Mouse (Mus musculus): Measurements from ENCODE around the gene Ces2h.
A peak's percentile ranks its signal among the peaks of the same experiment; 100 is the strongest.
"Not testable (repeated sequence)": the region's sequence is repeated elsewhere in the genome, so short reads cannot be mapped to it uniquely, and the experiment has no call there.

Ces2h gene

DNA sequence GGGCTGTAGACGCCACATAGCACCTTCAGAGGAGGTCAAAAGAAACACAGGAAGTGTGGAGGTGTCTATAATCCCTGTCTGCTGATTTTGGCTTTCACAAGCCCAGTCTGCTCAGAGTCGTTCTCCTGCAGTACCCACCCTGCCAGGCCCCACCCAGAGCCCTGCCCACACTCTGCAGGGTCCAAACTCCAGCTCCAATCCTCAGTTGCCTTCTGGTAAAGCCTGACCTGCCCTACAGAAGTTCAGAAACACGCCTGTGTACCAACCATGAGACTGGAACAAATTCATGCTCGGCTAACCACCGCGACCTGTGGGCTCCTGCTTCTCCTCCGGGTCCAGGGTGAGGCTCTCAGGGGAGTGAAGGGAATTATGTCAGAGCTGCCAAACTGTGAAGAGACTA is at the start of gene Ces2h:
Gene Ces2h (plus strand): TSS at position 268 of the 400 bp plus-strand sequence.
- DNase-seq (ENCODE audit: low spot score in 2 of 2): no peak

DNA sequence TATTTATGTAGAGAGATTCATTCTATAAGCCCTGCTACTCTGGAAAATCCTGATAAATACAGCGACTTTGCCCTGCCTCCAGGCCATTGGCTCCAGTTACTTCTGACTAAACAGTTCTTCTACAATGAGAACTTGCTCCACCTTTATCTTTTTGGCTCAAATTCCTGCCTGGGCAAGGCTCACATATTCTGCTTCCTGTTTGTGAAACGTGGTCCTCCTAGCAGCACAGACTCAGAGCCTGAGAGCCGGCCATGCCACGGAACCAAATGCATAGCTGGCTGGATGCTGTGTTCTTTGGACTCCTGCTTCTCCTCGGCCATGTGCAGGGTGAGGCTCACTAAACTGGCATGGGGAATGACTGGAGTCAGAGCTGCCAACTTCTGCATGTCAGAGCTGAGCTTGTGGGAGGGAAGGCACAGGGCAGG is 39.1 kb upstream of the Ces2h start, which contains the start of gene Ces2g:
Gene Ces2g (plus strand): TSS at position 182 of the 425 bp plus-strand sequence.
- DNase-seq (ENCODE audit: low spot score in 2 of 2): no peak

DNA sequence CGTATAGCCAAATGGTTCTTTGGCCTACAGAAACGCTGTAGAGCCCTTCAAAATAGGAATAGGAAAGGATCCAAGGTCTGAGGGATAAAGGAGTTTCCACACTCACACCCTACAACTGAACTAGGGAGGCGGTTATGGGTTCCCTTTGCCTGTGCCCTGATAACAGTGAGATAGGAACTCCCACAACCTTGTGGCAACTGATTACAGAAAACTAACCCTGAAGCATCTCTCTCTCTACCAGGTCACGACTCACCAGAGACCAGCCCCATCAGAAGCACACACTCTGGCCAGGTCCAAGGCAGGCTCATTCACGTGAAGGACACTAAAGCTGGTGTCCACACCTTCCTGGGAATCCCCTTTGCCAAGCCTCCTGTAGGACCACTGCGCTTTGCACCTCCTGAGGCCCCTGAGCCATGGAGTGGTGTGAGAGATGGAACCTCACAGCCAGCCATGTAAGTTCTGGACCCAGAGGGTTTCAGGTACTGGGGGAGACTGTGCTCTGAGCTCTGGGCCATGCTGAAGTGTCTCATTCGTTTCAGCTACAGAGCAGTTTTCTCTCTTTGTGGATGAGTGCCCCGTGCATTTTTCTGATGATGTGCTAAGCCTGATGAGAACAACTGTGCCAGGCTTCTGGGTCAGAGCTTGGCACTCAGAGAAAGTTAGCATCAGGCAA is 38.3 kb upstream of the Ces2h start:
- DNase-seq (ENCODE audit: low spot score in 2 of 2): no peak

DNA sequence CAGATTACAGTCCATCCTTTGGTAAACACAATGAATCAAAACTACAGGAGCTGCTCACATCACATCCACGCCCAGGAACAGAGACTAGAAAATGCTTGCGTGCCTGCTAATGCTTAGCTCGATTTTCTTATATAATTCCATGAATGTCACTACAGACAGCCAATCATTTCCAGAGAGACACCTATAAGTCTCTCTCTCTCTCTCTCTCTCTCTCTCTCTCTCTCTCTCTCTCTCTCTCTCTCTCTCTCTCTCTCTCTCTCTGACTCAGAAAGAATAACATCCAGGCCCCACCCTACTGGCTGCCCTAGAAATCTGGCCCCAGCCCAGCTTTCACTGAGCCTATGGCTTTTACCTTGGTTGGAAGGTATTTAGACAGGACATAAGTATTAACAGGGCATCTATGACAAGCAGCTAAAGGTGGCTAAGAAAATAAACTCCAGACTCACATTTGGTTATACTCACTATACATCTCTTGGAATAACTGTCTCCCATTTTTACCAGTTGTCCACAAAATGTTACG is 37.2 kb upstream of the Ces2h start:
- no peak for DNase-seq (ENCODE audit: low spot score in 2 of 2)

DNA sequence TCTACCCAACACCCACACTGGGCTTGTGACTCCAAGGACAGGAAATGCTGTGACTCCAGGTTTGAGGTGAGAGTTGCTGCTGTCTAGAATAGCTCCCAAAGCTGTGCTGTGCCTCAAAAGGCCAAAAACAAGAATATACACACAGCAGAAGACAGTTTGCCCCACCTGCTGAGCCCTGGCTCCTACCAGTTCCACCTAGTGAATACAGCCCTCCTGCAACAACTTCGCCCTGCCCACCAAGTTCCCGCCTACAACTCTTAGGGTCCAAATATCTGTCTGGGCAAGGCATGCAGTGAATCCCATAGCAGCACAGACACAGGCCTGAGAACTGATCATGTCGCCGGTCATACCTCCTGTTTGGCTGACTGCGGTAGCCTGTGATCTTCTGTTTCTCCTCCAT is 16.5 kb upstream of the Ces2h start:
- DNase-seq (ENCODE audit: low spot score in 2 of 2): no peak

DNA sequence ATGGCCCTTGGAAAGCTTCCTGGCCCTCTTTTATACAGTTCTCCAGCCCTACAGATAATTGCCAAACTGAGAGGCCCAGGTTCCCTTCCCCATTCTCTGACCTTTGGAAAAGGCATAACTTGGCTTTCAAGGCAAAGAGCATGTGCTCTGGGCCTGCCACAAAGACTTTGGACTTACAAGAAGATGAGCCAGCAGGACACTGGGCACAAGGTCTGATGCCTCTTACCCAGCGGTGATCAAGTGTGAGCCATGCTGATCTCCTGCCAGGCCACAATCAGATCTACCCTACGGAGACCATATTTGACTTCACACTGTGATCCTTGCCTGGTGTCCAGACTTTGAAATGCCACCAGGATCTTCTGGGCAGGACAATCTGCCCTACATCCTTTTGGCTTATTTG is 15.7 kb upstream of the Ces2h start:
- DNase-seq (ENCODE audit: low spot score in 2 of 2): no peak

DNA sequence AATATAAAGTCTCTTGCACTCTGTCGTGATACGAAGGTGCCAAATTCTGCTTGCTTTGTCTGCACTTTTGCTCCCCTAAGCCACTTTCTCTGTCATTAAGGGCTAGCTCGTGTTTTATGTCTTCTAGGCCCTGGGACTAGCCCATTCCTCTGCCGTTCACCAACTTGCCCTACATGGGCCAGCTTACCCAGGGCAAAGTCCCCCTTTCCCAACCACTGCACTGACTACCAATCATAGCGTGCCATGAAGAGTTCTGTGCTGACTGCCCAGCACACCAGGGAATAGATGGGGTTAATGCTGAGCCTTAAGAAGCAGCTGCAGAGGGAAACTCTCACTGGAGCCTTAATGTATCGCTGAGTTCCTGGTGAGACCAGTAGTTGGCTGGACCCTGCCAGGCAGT is 2.5 kb upstream of the Ces2h start:
- DNase-seq (ENCODE audit: low spot score in 2 of 2): no peak

DNA sequence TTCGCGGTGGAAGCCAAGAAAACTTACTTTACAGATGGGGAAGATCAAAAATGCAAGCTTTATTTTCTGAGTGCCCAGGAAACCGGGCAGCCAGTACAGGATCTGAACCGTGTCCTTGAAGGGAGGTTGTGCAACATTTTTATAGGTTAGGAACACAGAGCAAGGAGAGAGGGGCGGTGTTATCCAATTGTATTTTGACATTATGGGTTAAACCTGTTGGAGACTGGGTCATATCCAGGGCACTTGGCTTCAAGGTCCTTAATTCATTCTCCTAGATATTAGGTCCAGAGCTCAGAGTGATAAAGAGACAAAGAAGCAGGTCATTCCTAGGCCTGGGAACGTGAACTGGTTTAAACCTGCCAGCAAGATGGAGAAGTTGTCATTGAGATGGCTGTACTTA is 1.5 kb upstream of the Ces2h start:
- no peak for DNase-seq (ENCODE audit: low spot score in 2 of 2)

DNA sequence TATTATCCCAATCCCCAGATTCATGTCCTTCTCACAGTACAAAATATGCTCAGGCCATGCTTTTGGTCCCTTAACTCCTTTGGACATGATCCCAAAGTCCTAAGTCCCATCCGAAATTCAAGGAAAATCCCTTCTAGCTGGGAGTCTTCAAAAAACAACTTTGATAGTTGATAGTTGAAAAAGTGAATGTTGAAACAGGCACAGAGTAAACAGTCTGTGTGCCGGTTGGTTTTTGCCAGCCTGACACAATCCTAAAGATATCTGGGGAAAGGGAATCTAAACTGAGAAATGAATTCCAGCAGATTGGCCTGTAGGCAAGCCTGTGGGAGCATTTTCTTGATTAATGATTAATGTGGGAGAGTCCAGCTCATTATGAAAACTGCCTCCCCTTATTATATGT is 9.3 kb downstream of the Ces2h start:
- no peak for DNase-seq (ENCODE audit: low spot score in 2 of 2)

DNA sequence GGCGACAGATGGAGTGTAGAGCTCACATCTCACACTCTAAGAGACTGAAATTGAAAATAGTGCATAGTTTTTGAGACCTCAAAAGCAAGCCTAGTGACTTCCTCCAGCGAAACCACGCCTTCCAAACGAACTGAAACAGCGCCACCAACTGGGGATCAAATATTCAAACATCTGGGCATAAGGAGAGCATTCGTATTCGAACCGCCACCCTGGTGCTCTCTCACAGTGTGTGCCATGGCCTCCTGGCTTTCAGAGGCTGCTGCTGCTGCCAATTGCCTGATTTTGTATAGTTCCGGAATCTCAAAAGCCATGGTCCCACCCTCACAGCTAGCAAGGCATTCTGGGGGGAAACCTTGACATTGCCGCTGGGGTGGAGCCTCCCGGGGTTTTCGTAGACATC is 10.5 kb downstream of the Ces2h start:
- no peak for DNase-seq (ENCODE audit: low spot score in 2 of 2)

DNA sequence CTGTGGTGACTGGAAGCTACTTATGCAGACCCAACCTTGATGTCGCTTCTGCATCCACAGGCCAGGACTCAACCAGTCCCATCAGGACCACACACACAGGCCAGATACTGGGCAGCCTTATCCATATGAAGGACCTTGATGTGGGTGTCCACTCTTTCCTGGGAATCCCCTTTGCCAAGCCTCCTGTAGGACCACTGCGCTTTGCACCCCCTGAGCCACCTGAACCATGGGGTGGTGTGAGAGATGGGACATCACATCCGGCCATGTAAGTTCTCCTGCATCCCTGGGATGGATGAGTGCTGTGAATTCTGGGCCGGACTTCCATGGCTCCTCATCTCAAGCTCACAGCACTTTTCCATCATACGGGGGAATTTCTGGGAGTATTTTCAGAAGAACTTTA is 13.7 kb downstream of the Ces2h start:
- no peak for DNase-seq (ENCODE audit: low spot score in 2 of 2)

DNA sequence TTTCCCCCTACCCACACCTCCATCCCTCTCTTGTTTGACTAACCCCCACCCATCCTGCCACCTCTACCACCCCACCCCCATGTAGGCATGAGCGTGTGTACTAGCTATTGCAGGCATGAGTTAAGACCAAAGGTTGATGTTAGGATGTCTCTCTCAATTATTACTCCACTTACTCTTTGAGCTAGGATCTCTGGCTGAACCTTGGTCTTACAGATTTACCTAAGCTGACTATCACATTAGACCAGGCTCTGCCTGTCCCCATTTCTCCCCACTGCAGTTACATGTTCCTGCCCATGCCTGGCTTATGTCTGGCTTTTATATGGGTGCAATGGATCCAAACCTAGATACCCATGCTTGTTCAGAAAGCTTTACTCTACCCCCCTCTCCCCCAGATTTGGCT is 21.3 kb downstream of the Ces2h start:
- DNase-seq (ENCODE audit: low spot score in 2 of 2): no peak

DNA sequence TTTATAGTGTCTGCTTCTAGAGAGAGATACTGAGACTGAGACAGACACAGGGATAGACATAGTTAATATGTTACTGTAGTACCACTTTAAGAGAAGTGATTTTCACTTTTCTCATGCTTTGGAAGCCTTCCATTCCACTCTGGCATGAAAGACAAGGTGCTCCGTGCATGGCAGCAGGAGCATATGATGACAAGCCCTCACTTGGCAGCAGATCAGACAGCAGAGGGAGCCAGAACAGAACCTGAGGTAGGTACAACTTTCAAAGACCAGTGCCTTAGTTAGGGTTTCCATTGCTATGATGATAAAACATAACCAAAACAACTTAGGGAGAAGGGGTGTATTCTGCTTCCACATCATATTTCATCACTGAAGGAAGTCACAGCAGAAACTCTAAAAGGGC is 22.4 kb downstream of the Ces2h start:
- DNase-seq (ENCODE audit: low spot score in 2 of 2): no peak

DNA sequence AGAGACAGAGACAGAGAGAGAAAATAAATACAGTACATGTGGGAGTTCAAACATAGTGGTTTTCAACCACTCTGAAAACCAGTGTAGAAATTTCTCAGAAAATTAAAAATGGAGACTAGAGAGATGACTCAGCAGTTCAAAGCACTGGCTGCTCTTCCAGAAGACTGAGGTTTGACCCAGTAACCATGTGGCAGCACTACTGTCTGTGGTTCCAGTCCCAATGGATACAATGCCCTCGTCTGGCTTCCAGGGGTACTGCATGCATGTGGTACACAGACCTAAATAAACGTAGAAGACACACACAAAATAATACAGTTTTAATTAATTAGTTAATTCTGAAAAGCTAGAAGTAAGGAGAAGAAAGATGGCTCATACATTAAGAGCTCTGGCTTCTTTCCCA is 24.4 kb downstream of the Ces2h start:
- no peak for DNase-seq (ENCODE audit: low spot score in 2 of 2)

DNA sequence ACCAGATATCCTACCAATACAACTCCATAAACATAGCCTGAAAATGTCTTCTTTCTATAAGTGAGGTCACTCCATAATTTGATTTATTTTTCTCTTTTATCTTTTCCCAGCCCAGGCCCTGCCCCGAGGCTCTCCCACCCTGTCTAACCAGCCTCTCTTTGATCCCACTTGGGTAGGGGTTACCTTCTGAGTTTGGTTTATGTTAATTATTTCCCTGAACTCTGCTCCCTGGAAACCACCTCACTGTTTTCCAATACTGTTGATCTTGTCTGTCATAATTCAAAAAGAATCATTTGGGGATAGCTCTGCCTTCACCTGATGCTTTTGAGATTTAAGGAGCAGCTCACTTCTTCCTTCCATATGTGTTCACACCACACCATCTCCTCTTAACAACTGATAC is 42.9 kb downstream of the Ces2h start:
- DNase-seq (ENCODE audit: low spot score in 2 of 2): no peak

DNA sequence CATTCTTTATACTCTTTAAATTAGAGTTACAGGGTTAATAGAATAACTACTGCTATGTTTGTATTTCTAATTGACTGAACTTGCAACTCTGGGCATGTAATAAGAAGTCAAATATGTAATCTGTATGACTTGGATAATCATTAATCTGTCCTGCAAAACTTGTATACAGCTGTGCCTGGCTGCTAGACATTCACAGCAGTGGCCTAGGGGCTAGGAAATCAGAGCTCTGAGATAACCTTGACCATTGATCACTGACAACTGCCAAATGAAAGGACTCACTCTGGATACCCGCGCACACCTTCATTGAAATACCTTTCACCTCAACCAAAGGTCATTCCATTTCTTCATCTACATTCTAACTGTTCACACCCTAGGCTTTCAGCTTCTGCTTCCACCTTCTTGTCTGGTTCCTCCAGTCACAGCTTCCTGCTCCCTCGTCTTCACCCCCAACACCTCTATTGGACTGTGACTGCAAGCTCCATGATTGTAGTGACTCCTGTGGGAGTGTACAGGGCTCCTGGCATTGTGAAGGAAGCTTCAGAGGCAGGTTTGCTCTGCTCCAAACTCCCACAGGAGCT is 45.3 kb downstream of the Ces2h start:
- no peak for DNase-seq (ENCODE audit: low spot score in 2 of 2)

DNA sequence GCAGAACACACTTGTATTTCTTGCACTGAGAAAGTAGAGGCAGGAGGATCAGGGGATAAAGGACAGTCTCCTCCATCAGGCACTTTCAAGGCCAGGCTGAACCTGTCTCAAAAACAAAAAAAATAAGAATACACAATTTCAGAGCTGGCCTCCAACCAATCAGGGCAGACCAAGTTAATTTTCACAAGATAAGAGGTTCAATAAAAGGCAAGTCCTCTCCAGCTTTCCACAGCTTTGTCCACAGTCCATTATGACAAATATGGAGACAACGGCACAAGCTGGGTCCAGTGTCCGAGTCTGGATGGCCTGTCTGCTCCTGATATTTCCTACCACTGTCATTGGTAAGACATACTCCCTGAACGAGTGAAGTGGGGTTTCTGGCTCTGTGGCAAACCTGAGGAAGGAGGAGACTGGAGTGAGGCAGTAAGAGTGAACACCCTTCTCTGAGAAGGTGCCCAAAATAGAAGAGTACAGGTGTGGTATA is 47.8 kb downstream of the Ces2h start, which contains the start of gene Ces3a:
Gene Ces3a (plus strand): TSS at position 231 of the 484 bp plus-strand sequence.
- no peak for DNase-seq (ENCODE audit: low spot score in 2 of 2)

DNA sequence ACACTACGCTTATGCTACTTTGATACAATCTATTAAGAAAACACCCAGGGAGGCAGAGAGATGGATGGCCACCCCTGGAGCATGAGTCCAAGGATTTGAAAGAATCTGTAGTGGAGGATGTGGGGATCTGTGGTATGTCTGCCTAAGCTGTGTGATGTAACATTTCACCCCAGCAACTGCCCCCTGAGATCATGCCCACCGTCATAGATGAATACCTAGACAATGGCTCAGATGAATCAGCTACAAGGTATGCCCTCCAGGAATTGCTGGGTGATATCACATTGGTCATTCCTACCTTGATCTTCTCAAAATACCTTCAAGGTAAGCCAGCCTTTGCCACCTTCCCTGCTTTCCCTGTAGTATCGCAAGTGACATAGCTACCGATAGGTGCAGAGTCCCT is 55.6 kb downstream of the Ces2h start:
- no peak for DNase-seq (ENCODE audit: low spot score in 2 of 2)

DNA sequence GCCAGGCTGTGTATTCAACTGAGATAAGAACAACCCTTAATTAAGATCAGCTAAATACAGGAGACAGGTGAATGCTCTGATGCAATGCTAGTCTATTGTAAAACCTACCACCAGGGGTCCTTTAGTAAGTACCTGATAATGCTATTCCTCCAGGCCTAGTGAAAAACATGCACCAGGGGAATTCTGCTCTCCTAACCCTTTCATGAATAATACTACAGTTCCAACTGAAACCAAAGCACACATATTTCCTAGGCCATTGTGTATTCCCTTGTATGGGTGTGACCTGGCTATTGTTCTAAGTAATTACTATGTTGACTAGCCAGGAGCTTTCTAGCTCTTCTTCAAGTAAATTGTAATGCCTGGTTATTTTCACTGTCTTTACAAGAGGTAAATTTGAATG is 59.4 kb downstream of the Ces2h start:
- DNase-seq (ENCODE audit: low spot score in 2 of 2): no peak

DNA sequence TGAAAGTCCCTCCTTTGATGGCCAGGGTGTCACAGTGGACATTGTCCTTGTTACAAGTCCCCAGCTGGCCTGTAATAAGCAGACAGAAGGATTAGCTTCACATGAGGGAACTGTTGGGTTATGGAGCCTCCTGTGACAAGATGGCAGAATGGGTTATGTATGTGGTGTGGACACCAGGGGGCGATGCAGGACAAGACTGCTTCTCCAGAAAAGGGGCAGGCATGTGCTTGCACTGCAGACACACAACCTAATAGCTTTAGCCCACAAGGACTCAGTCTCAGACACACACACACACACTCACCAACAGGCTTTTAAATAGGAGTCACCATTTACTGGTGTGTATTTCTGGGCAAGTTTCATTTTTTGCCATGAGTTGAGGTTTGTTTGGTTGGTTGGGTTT is 66.1 kb downstream of the Ces2h start:
- DNase-seq (ENCODE audit: low spot score in 2 of 2): peak in 1 of 2 experiments; percentile 54

DNA sequence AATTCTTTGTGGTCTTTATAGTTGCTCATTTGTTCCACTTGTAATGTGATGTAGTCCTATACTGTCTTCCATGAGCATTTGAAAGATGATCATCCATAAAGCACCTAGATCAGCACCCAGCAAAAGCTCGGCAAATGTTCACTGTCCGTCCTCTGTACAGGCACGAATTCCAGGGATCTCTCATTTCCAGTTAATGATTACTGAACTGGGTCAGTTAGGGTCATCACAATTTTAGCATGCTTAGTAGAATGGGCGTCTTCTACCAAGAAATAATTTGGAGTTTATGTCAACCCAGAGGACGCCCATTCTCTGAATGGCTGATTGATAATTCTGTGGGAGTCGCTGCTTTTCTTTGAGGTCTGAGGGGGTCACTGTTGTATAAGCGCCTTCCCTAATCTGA is 67.3 kb downstream of the Ces2h start:
- not testable (repeated sequence) for DNase-seq (ENCODE audit: low spot score in 2 of 2)

DNA sequence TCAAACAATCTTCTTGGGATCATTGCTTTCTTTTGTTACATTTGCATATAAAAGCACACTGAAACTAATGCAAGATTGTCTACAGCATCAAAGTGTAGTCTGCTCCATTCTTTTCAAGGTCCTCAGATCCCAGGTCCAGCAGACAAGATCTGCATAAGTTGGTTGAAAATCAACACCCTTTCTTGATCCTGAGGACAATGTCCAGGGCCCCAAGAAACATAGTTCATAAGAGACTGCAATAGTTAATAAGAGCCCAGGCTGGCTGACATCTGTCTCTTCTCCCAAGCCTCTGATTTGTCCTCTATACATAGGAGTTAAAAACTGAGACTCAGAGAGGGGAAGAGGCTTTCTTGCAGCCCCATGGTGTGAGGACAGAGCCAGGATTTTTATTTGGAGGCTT is 68.3 kb downstream of the Ces2h start:
- no peak for DNase-seq (ENCODE audit: low spot score in 2 of 2)

Measured in cerebellum, postnatal 4 days (tissue).